Mouse (Mus musculus): ENCODE measurements around the gene Hmcn1. TPM values are rescaled to one million over a fixed set of nuclear protein-coding genes. Genes with fewer than 3 reads are reported as not detected.

Gene Hmcn1
- polyA plus RNA-seq, 1 experiment from 2014 or later, result 3.3 TPM

DNA sequence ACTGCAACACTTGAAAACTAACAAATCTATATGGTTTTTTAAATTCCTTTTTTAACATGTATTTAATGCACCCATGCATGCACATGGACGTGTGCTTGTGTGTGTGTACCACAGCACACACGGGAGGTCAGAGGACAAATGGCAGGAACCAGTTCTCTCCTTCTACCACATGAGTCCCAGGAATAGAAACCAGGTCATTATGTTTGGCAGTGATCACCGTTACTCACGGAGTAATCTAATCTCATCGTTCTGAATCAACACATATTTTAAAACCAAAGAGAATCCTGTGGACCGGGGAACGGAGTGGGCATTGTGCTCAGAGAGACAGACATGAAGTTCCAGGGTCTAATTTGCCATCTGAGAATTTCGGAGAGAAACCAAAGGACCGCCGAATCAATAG lies 38.3 kb upstream of the Hmcn1 start:
- Histone ChIP-seq H3K9ac (ENCODE audit: low read depth, low read length) (no peak overlapping the region), H3K4me2 (ENCODE audit: low read depth, low read length) (no peak overlapping the region), H3K9me3 (ENCODE audit: control insufficient read depth, low read length) (no peaks in the 10 kb centered on the region), H3K4me3 (ENCODE audit: low read length) (no peak overlapping the region), H3K36me3 (ENCODE audit: control insufficient read depth, insufficient read depth, low read length) (no peaks in the 10 kb centered on the region), H3K4me1 (ENCODE audit: control insufficient read depth, insufficient read depth, low read length) (no peaks in the 10 kb centered on the region), H3K27me3 (replicated peaks; ENCODE audit: control insufficient read depth, insufficient read depth, low read length) (no peaks in the 10 kb centered on the region), H3K27ac (ENCODE audit: low read length) (no peak overlapping the region)
- no peak for ATAC-seq
- WGBS, result 75% methylated on average over 10 of the region's 10 CpGs

- H3K4me2 ChIP-seq (ENCODE audit: low read depth, low read length), result no peak overlapping the region
- H3K27me3 ChIP-seq (replicated peaks; ENCODE audit: control insufficient read depth, insufficient read depth, low read length), result no peaks in the 10 kb centered on the region
- ATAC-seq, result no peak
- H3K9ac ChIP-seq (ENCODE audit: low read depth, low read length), result no peak overlapping the region
- no peaks in the 10 kb centered on the region for H3K9me3 ChIP-seq (ENCODE audit: control insufficient read depth, low read length)
- no peak overlapping the region for H3K4me3 ChIP-seq (ENCODE audit: low read length)
- no peak overlapping the region for H3K27ac ChIP-seq (ENCODE audit: low read length)
- H3K36me3 ChIP-seq (ENCODE audit: control insufficient read depth, insufficient read depth, low read length), result no peaks in the 10 kb centered on the region
- no peaks in the 10 kb centered on the region for H3K4me1 ChIP-seq (ENCODE audit: control insufficient read depth, insufficient read depth, low read length)
- 66% methylated on average over 8 of the region's 8 CpGs for WGBS
Measured at GRCm38 (mm10) chr1:151031086-151031485, 37.9 kb upstream of the Hmcn1 start.

- Histone ChIP-seq H3K9me3 (ENCODE audit: control insufficient read depth, low read length) (no peaks in the 10 kb centered on the region), H3K4me3 (ENCODE audit: low read length) (no peak overlapping the region), H3K9ac (ENCODE audit: low read depth, low read length) (no peak overlapping the region), H3K4me1 (ENCODE audit: control insufficient read depth, insufficient read depth, low read length) (no peaks in the 10 kb centered on the region), H3K36me3 (ENCODE audit: control insufficient read depth, insufficient read depth, low read length) (no peaks in the 10 kb centered on the region), H3K4me2 (ENCODE audit: low read depth, low read length) (no peak overlapping the region), H3K27me3 (replicated peaks; ENCODE audit: control insufficient read depth, insufficient read depth, low read length) (no peaks in the 10 kb centered on the region), H3K27ac (ENCODE audit: low read length) (no peak overlapping the region)
- ATAC-seq, result no peak
- WGBS, result 72% methylated on average over 19 of the region's 19 CpGs
Measured at GRCm38 (mm10) chr1:151025049-151025773, 32.0 kb upstream of the Hmcn1 start.

DNA sequence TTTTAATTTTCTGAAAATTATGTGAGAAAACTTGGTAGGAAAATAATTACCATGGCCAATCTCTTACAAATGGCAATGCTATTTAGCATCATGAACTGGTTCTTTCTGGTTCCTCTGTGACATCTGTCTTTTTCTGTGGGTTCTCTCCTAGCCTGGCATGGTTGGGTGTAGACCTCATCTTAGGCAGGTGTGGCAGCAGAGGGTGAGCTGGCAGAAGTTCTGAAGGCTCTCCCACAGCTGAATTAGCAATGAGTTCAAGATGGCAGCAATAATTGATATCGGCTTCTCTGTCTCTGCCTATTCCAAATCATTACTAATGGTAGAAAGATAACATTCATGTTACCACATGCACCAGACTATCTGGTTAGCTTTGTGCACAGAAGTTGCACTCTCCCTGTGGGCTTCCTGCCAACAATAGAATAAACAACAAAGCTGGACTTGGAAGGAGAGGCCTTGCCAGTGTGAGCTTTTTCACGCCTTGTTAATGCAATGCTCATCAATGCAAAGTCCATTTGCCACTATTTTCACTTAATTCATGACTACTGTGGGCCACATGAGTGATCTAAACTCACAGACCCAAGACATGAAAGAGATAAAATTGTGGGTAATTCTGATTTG lies 26.1 kb upstream of the Hmcn1 start:
- 73% methylated on average over 2 of the region's 2 CpGs for WGBS
- Histone ChIP-seq H3K4me1 (ENCODE audit: control insufficient read depth, insufficient read depth, low read length) (no peaks in the 10 kb centered on the region), H3K9ac (ENCODE audit: low read depth, low read length) (no peak overlapping the region), H3K36me3 (ENCODE audit: control insufficient read depth, insufficient read depth, low read length) (no peaks in the 10 kb centered on the region), H3K4me3 (ENCODE audit: low read length) (no peak overlapping the region), H3K27me3 (replicated peaks; ENCODE audit: control insufficient read depth, insufficient read depth, low read length) (no peaks in the 10 kb centered on the region), H3K27ac (ENCODE audit: low read length) (no peak overlapping the region), H3K4me2 (ENCODE audit: low read depth, low read length) (no peak overlapping the region), H3K9me3 (ENCODE audit: control insufficient read depth, low read length) (no peaks in the 10 kb centered on the region)
- no peak for ATAC-seq

DNA sequence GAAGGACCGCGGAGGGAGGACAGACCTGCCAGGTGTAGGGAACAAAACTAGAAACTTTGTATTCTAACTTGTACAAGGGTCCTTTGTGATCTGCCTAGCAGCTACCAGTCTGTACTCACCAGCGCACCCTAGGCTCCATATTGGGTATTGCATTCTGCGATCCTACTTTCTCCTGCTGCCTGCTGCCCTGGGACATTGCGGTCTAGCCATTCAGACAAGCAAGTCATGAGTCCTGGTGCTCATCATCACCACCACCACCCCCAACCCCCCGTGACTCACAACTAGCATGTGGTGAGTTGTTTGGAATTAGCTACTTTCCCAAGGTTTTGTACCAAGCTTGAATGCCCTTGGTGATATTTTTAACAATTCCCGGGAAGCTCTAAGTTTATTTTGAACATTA lies 17.8 kb upstream of the Hmcn1 start:
- ATAC-seq, result no peak
- Histone ChIP-seq H3K4me2 (ENCODE audit: low read depth, low read length) (no peak overlapping the region), H3K4me1 (ENCODE audit: control insufficient read depth, insufficient read depth, low read length) (no peaks in the 10 kb centered on the region), H3K27me3 (replicated peaks; ENCODE audit: control insufficient read depth, insufficient read depth, low read length) (no peaks in the 10 kb centered on the region; the same call in 1 of the 2 replicates), H3K27ac (ENCODE audit: low read length) (no peak overlapping the region), H3K36me3 (ENCODE audit: control insufficient read depth, insufficient read depth, low read length) (no peaks in the 10 kb centered on the region), H3K4me3 (ENCODE audit: low read length) (no peak overlapping the region), H3K9ac (ENCODE audit: low read depth, low read length) (no peak overlapping the region), H3K9me3 (ENCODE audit: control insufficient read depth, low read length) (no peaks in the 10 kb centered on the region)
- WGBS, result 31% methylated on average over 7 of the region's 7 CpGs

DNA sequence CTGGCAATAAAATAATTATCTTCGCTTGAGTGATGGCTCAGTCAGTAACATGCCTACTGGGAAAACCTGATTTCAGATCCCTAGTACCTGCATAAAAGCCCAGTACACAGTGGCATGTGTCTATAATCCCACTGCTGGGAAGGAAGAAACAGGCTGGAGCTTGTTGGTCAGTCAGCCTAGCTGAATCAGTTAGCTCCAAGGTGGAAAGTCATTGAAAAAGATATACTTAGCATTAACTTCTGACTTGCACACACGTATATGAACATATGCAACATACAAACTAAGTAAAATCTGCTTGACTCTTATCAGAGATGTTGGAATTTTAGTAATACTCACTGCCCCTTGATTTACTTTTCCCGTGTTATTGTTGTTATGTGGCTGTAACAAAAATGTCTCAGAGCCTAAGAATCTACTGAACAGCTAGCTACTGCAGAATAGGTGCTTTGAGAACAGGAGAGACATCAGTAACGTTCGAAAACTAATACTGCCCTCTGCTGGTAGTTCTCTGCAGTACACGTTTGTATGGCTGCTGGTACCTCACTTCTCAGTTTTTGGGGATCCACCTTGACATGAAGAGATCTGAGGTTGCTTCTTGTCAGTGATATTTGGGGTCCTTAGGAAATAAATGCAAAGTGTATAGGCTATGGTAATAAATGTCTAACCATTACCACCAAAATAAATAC lies 16.0 kb upstream of the Hmcn1 start:
- Histone ChIP-seq H3K4me3 (ENCODE audit: low read length) (no peak overlapping the region), H3K4me1 (ENCODE audit: control insufficient read depth, insufficient read depth, low read length) (no peaks in the 10 kb centered on the region), H3K9me3 (ENCODE audit: control insufficient read depth, low read length) (no peaks in the 10 kb centered on the region), H3K36me3 (ENCODE audit: control insufficient read depth, insufficient read depth, low read length) (no peaks in the 10 kb centered on the region), H3K4me2 (ENCODE audit: low read depth, low read length) (no peak overlapping the region), H3K27me3 (replicated peaks; ENCODE audit: control insufficient read depth, insufficient read depth, low read length) (no peaks in the 10 kb centered on the region; the same call in 1 of the 2 replicates), H3K9ac (ENCODE audit: low read depth, low read length) (no peak overlapping the region), H3K27ac (ENCODE audit: low read length) (no peak overlapping the region)
- WGBS, result 28% methylated on average over 6 of the region's 6 CpGs
- no peak for ATAC-seq

GRCm38 (mm10) chr1:151007747-151008146 lies 14.5 kb upstream of the Hmcn1 start:
- peaks cover 3% of the 10 kb centered on the region; the same call in 1 of the 2 replicates for H3K4me1 ChIP-seq (ENCODE audit: control insufficient read depth, insufficient read depth, low read length)
- H3K27me3 ChIP-seq (replicated peaks; ENCODE audit: control insufficient read depth, insufficient read depth, low read length), result no peaks in the 10 kb centered on the region; the same call in 1 of the 2 replicates
- no peak overlapping the region for H3K9ac ChIP-seq (ENCODE audit: low read depth, low read length)
- no peak overlapping the region for H3K27ac ChIP-seq (ENCODE audit: low read length)
- ATAC-seq, result no peak
- H3K9me3 ChIP-seq (ENCODE audit: control insufficient read depth, low read length), result no peaks in the 10 kb centered on the region
- 61% methylated on average over 4 of the region's 4 CpGs for WGBS
- no peak overlapping the region for H3K4me3 ChIP-seq (ENCODE audit: low read length)
- H3K4me2 ChIP-seq (ENCODE audit: low read depth, low read length), result no peak overlapping the region
- no peaks in the 10 kb centered on the region for H3K36me3 ChIP-seq (ENCODE audit: control insufficient read depth, insufficient read depth, low read length)

DNA sequence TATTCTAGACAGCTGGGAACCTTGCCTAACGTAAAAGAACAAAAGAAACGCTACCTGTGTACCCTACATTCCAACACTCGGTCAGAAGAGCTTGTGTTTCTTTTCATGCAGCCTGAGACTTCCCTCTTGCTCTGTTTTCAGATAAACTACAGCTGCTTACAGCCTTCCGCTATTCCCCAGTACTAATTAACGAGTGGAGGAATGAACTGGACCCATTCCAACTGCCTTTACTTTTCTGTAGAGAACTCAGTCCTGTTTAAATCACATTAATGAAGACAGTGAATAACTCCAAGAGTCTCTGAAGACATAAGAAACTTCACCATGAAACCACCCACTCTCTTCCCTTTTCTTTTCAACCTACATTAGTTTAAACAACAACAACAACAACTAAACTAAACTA lies 10.8 kb upstream of the Hmcn1 start:
- Histone ChIP-seq H3K36me3 (ENCODE audit: control insufficient read depth, insufficient read depth, low read length) (no peaks in the 10 kb centered on the region), H3K4me1 (ENCODE audit: control insufficient read depth, insufficient read depth, low read length) (peaks cover 5% of the 10 kb centered on the region; the same call in 1 of the 2 replicates), H3K9me3 (ENCODE audit: control insufficient read depth, low read length) (no peaks in the 10 kb centered on the region), H3K27ac (ENCODE audit: low read length) (no peak overlapping the region), H3K27me3 (replicated peaks; ENCODE audit: control insufficient read depth, insufficient read depth, low read length) (no peaks in the 10 kb centered on the region), H3K4me3 (ENCODE audit: low read length) (no peak overlapping the region), H3K9ac (ENCODE audit: low read depth, low read length) (no peak overlapping the region), H3K4me2 (ENCODE audit: low read depth, low read length) (no peak overlapping the region)
- WGBS, result 57% methylated on average over 5 of the region's 5 CpGs
- no peak for ATAC-seq

DNA sequence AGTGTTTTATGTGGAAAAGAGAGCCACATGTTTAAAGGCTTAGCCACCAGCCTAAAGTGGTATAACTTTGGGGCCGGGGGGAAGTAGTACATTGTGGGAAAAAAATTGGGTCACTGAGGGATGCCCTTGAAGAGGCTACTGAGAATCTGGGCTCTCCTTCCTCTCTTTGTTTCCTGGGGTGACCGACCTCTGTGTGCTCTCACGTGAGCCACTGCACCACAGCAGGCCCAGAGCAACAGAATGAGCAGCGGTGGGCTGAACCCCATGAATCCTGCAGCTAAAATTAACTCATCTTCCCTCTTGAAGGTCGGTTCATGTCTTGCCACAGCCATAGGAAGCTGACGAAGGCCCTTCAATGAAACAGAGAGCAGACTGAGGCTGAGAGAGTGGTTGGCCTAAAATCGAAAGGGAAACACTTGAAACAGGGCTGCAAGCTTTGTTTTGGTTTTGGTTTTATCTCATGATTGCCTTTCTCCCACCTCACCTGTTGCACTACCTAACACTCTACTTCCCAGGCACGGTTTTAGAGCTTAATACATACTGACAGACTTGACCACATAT lies 8.7 kb upstream of the Hmcn1 start:
- no peak overlapping the region for H3K4me3 ChIP-seq (ENCODE audit: low read length)
- H3K36me3 ChIP-seq (ENCODE audit: control insufficient read depth, insufficient read depth, low read length), result no peaks in the 10 kb centered on the region
- no peak for ATAC-seq
- H3K27ac ChIP-seq (ENCODE audit: low read length), result no peak overlapping the region; the same call in 1 of the 2 replicates
- no peak overlapping the region for H3K4me2 ChIP-seq (ENCODE audit: low read depth, low read length)
- H3K9me3 ChIP-seq (ENCODE audit: control insufficient read depth, low read length), result no peaks in the 10 kb centered on the region
- 83% methylated on average over 8 of the region's 8 CpGs for WGBS
- no peak overlapping the region for H3K9ac ChIP-seq (ENCODE audit: low read depth, low read length)
- H3K4me1 ChIP-seq (ENCODE audit: control insufficient read depth, insufficient read depth, low read length), result peaks cover 5% of the 10 kb centered on the region; the same call in 1 of the 2 replicates
- H3K27me3 ChIP-seq (replicated peaks; ENCODE audit: control insufficient read depth, insufficient read depth, low read length), result no peaks in the 10 kb centered on the region
